Mouse (Mus musculus) monocyte, adult 59 days (primary cell): ENCODE data around the gene H2al1g. TPM values are rescaled to one million over a fixed set of nuclear protein-coding genes. Genes with fewer than 3 reads are reported as not detected.

Experiments used
- total RNA-seq, 2 experiments: library from RNA; stranded (reverse); gene quantifications; one replicate each; pipeline ENCODE4 v1.2.4; 2023

H2al1g gene
- total RNA-seq = not detected

DNA sequence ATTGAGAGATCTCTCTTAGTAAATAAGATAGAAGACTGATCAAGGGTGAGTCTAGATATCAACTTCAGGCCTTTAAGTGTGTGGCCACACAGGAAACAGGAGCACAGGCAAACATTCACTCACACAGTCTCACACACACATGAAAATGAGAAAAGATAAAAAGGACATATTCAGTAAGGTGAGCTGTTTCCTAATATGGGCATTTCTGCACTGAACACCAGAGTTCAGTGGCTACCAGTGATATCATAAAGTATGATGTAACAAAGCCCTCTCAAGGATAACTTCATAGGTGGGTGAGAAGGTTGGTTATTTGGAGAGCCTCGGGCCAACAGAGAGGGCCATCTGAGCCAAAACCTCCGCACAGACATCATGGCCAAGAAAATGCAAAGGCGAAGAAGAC is at the start of gene H2al1g:
Gene H2al1g, plus strand, starts transcription at position 301 of the 400 bp plus-strand sequence.

DNA sequence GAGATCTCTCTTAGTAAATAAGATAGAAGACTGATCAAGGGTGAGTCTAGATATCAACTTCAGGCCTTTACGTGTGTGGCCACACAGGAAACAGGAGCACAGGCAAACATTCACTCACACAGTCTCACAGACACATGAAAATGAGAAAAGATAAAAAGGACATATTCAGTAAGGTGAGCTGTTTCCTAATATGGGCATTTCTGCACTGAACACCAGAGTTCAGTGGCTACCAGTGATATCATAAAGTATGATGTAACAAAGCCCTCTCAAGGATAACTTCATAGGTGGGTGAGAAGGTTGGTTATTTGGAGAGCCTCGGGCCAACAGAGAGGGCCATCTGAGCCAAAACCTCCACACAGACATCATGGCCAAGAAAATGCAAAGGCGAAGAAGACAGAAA is 19.1 kb upstream of the H2al1g start, which contains the start of gene H2al1a:
Gene H2al1a, plus strand, starts transcription at position 301 of the 400 bp plus-strand sequence.

GRCm38 (mm10) chrX:11302132-11302531 is 15.9 kb upstream of the H2al1g start, which contains the start of gene H2al1b:
TSS of gene H2al1b (plus strand) at chrX:11302432.

DNA sequence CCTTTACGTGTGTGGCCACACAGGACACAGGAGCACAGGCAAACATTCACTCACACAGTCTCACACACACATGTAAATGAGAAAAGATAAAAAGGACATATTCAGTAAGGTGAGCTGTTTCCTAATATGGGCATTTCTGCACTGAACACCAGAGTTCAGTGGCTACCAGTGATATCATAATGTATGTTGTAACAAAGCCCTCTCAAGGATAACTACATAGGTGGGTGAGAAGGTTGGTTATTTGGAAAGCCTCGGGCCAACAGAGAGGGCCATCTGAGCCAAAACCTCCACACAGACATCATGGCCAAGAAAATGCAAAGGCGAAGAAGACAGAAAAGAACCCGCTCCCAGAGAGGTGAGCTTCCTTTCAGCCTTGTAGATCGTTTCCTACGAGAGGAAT is 12.7 kb upstream of the H2al1g start, which contains the start of gene H2al1c:
Gene H2al1c, plus strand, starts transcription at position 301 of the 400 bp plus-strand sequence.

DNA sequence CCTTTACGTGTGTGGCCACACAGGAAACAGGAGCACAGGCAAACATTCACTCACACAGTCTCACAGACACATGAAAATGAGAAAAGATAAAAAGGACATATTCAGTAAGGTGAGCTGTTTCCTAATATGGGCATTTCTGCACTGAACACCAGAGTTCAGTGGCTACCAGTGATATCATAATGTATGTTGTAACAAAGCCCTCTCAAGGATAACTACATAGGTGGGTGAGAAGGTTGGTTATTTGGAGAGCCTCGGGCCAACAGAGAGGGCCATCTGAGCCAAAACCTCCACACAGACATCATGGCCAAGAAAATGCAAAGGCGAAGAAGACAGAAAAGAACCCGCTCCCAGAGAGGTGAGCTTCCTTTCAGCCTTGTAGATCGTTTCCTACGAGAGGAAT is 9.5 kb upstream of the H2al1g start, which contains the start of gene H2al1d:
Gene H2al1d, plus strand, starts transcription at position 301 of the 400 bp plus-strand sequence.

DNA sequence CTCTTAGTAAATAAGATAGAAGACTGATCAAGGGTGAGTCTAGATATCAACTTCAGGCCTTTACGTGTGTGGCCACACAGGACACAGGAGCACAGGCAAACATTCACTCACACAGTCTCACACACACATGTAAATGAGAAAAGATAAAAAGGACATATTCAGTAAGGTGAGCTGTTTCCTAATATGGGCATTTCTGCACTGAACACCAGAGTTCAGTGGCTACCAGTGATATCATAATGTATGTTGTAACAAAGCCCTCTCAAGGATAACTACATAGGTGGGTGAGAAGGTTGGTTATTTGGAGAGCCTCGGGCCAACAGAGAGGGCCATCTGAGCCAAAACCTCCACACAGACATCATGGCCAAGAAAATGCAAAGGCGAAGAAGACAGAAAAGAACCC is 6.4 kb upstream of the H2al1g start, which contains the start of gene H2al1e:
Gene H2al1e, plus strand, starts transcription at position 301 of the 400 bp plus-strand sequence.

DNA sequence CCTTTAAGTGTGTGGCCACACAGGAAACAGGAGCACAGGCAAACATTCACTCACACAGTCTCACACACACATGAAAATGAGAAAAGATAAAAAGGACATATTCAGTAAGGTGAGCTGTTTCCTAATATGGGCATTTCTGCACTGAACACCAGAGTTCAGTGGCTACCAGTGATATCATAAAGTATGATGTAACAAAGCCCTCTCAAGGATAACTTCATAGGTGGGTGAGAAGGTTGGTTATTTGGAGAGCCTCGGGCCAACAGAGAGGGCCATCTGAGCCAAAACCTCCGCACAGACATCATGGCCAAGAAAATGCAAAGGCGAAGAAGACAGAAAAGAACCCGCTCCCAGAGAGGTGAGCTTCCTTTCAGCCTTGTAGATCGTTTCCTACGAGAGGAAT is 3.2 kb upstream of the H2al1g start, which contains the start of gene H2al1f:
Gene H2al1f, plus strand, starts transcription at position 301 of the 400 bp plus-strand sequence.

GRCm38 (mm10) chrX:11321192-11321591 is 3.1 kb downstream of the H2al1g start, which contains the start of gene H2al1h:
TSS of gene H2al1h (plus strand) at chrX:11321492.

DNA sequence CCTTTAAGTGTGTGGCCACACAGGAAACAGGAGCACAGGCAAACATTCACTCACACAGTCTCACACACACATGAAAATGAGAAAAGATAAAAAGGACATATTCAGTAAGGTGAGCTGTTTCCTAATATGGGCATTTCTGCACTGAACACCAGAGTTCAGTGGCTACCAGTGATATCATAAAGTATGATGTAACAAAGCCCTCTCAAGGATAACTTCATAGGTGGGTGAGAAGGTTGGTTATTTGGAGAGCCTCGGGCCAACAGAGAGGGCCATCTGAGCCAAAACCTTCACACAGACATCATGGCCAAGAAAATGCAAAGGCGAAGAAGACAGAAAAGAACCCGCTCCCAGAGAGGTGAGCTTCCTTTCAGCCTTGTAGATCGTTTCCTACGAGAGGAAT is 6.3 kb downstream of the H2al1g start, which contains the start of gene H2al1i:
Gene H2al1i, plus strand, starts transcription at position 301 of the 400 bp plus-strand sequence.

DNA sequence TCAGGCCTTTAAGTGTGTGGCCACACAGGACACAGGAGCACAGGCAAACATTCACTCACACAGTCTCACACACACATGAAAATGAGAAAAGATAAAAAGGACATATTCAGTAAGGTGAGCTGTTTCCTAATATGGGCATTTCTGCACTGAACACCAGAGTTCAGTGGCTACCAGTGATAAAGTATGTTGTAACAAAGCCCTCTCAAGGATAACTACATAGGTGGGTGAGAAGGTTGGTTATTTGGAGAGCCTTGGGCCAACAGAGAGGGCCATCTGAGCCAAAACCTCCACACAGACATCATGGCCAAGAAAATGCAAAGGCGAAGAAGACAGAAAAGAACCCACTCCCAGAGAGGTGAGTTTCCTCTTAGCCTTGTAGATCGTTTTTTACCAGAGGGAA is 9.5 kb downstream of the H2al1g start, which contains the start of gene H2al1j:
Gene H2al1j, plus strand, starts transcription at position 301 of the 400 bp plus-strand sequence.

Other genes with a start within 250 kb of the H2al1g start
- not detected for gene H2al1a, start 19.0 kb upstream of the H2al1g start, total RNA-seq
- gene H2al1b, start 15.8 kb upstream of the H2al1g start, total RNA-seq = not detected
- not detected for gene H2al1c, start 12.6 kb upstream of the H2al1g start, total RNA-seq
- not detected for gene H2al1d, start 9.4 kb upstream of the H2al1g start, total RNA-seq
- gene H2al1e, start 6.3 kb upstream of the H2al1g start, total RNA-seq = not detected
- not detected for gene H2al1f, start 3.1 kb upstream of the H2al1g start, total RNA-seq
- gene H2al1h, start 3.2 kb downstream of the H2al1g start, total RNA-seq = not detected
- not detected for gene H2al1i, start 6.4 kb downstream of the H2al1g start, total RNA-seq
- gene H2al1j, start 9.6 kb downstream of the H2al1g start, total RNA-seq = not detected